Mouse (Mus musculus): ENCODE results near the gene Olfr924.

DNA sequence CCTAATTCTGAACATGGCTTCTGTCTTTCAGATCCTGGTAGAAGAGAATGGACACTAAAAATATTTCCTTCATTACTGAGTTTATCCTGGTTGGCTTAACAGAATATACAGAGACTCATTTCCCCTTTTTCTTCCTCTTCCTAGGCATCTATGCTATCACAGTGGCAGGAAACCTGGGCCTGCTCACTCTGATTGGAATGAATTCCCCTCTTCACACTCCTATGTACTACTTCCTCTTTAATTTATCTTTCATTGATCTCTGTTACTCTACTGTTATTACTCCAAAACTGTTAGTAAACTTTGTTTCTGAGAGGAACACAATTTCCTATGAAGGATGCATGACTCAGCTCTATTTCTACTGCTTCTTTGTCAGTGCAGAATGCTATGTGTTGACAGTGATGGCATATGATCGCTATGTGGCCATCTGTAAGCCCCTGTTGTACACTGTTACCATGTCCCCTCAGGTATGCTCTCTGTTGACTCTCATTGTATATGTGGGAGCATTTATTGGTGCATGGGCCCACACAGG lies 28.7 kb upstream of the Olfr924 start:
- TF ChIP-seq CTCF (IDR thresholded peaks at IDR 0.05; ENCODE audit: low read depth) (no peak), EP300 (optimal IDR thresholded peaks at IDR 0.05) (no peak)
